Mouse (Mus musculus) G1E (cell line): ENCODE results near the gene Pik3ip1.

ENCODE experiments used
- CTCF ChIP-seq: IDR thresholded peaks from 2 replicates; pipeline ENCODE4 v1.5.1; 2012; ENCODE audit warnings: low read depth, low read length, inconsistent platforms, mixed read lengths
- GATA1 ChIP-seq: IDR thresholded peaks from 2 replicates; pipeline ENCODE4 v1.6.1; 2012; ENCODE audit warnings: borderline replicate concordance, low read length, inconsistent platforms, mixed read lengths

GRCm38 (mm10) chr11:3307875-3308274 lies 22.3 kb upstream of the Pik3ip1 start:
- no peak for TF ChIP-seq CTCF
- no peak for TF ChIP-seq GATA1
